Mouse (Mus musculus) cortical plate, adult 2 months (tissue): Measurements from ENCODE around the gene Pdzrn3.

Experiments
- CTCF ChIP-seq: fragments of 200-500 bp; IDR thresholded peaks from 2 replicates; pipeline ENCODE4 v1.5.1; 2011; ENCODE audit warnings: mild to moderate bottlenecking, control low read depth, low read length; ENCODE audit not compliant: insufficient read depth; ENCODE audit errors: extremely low read depth
- POLR2A ChIP-seq: fragments of 200-500 bp; IDR thresholded peaks from 2 replicates; pipeline ENCODE4 v1.6.1; 2011; ENCODE audit warnings: mild to moderate bottlenecking, low read length, control low read depth; ENCODE audit not compliant: insufficient read depth; ENCODE audit errors: extremely low read depth

- TF ChIP-seq POLR2A (no peak), CTCF (no peak)
Observed at GRCm38 (mm10) chr6:101125396-101125795, 252.3 kb downstream of the Pdzrn3 start.
